ENCODE assay signal across 13 mouse cellular contexts in genomic region chr5:128643065-128643464, GRCm38 (mm10). TPM values are rescaled to one million over a fixed set of nuclear protein-coding genes. Genes with fewer than 3 reads are reported as not detected.
"Had no signal": no experiment of that assay in that cellular context is flagged by ENCODE, and none has a peak within 500 bp of the region (broad histone marks: within the 10 kb centered on the region; RNA-seq: fewer than 3 reads in every experiment).

No protein-coding gene starts in this region.

- H3K4me3 ChIP-seq: layer of hippocampus, adult 2 months; limb, embryonic 10.5 days; liver, embryonic 15.5 days; megakaryocyte, embryonic 14.5 days; neural tube, embryonic 12.5 days had no signal

- H3K36me3 ChIP-seq: limb, embryonic 10.5 days; liver, embryonic 15.5 days; neural tube, embryonic 12.5 days had no signal

- H3K4me2 ChIP-seq: liver, embryonic 11.5 days; liver, embryonic 15.5 days; midbrain, embryonic 11.5 days; neural tube, embryonic 12.5 days had no signal

- H3K27ac ChIP-seq: layer of hippocampus, adult 2 months; limb, embryonic 10.5 days; liver, embryonic 15.5 days; macrophage; neural tube, embryonic 12.5 days had no signal

- H3K9me3 ChIP-seq: limb, embryonic 10.5 days; liver, embryonic 15.5 days; neural tube, embryonic 12.5 days had no signal

- ATAC-seq: intestine, postnatal 0 days had no signal

- H3K27me3 ChIP-seq: liver, embryonic 15.5 days; megakaryocyte, embryonic 14.5 days; neural tube, embryonic 12.5 days had no signal

- H3K4me1 ChIP-seq: liver, embryonic 15.5 days; megakaryocyte, embryonic 14.5 days; neural tube, embryonic 12.5 days had no signal

- DNase-seq: kidney, adult 8-10 months; thymus, postnatal 36 days had no signal

- H3K9ac ChIP-seq: liver, embryonic 15.5 days; neural tube, embryonic 12.5 days had no signal

RNA-seq across cellular contexts. Expression of gene Fzd10, which starts 42.4 kb away (rescaled TPM):
- polyA plus RNA-seq: liver, embryonic 15.5 days; macrophage had no signal

RNA-seq across cellular contexts. Expression of gene Piwil1, which starts 59.3 kb away (rescaled TPM):
- polyA plus RNA-seq: intestine, postnatal 0 days; limb, embryonic 10.5 days; liver, embryonic 11.5 days; liver, embryonic 15.5 days; macrophage; stomach, embryonic 16.5 days; thymus, postnatal 0 days had no signal
